Mouse (Mus musculus) cerebellum, adult (tissue): ENCODE results near the gene Arnt2.

ENCODE experiments used
- ATAC-seq: cut with Nextera tagmentation; 2 replicates; pipeline ENCODE4 v1.9.2; 2017; ENCODE audit warnings: mild to moderate bottlenecking, moderate library complexity, mixed read lengths; ENCODE audit not compliant: insufficient number of reproducible peaks, low FRiP score, low TSS enrichment

Gene Arnt2

DNA sequence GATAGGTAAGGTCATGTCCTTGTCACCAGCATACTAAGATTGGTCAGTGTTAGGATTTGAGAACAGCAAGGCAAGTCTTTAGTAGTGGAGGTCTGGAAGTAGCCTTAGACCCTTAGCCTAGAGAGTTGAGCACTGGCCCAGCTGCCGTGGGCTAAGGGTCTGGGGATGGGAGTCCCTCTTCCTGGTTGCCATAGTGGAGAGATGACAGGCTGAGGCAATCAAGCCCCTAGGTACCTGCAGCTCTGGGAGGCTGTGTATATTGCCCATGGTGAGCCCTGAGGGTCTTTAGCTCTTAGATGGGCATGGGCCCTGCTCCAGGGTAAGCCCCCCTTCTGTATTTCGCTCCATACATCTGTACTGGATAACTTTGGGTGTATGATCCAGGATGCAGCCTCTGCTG is 159.2 kb downstream of the Arnt2 start:
- no peak for ATAC-seq

DNA sequence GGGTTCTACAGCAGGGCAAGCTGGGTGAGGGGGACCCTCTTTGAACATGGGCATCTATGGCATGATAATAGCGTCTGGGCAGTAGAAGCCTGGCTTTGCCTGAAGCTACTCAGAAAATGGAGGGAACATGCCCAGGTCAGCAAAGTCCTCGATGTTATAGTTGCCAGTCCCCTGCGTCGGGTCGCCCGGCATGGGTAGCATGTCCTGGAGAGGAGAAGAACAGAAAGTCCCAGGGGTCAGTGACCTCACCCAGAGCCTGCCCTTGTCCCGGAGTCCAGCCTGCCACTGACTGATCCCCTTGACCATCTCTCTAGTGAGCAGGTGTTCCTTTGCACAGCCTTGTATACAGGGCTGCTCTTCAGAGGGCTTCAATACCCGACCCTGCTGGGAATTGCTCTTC is 160.0 kb downstream of the Arnt2 start:
- no peak for ATAC-seq

DNA sequence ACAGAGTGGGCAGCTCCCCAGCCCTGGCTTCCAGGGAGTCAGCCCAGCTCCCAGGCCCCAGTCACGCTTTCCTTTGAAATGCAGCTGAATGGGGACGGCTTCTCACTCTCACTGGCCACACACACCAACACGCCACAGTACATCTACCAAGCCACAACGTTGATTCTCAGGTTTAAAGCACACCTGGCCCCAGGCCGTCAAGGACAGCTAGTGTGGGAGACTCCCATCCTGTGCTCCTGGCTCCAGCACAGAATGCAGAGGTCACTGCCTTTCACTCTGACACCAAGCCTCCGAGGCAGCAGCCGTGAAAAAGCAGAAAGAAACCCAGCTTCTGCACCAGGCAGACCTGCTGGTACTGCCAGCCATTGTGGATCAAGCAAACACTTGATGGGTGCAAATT is 160.6 kb downstream of the Arnt2 start:
- ATAC-seq, result no peak

DNA sequence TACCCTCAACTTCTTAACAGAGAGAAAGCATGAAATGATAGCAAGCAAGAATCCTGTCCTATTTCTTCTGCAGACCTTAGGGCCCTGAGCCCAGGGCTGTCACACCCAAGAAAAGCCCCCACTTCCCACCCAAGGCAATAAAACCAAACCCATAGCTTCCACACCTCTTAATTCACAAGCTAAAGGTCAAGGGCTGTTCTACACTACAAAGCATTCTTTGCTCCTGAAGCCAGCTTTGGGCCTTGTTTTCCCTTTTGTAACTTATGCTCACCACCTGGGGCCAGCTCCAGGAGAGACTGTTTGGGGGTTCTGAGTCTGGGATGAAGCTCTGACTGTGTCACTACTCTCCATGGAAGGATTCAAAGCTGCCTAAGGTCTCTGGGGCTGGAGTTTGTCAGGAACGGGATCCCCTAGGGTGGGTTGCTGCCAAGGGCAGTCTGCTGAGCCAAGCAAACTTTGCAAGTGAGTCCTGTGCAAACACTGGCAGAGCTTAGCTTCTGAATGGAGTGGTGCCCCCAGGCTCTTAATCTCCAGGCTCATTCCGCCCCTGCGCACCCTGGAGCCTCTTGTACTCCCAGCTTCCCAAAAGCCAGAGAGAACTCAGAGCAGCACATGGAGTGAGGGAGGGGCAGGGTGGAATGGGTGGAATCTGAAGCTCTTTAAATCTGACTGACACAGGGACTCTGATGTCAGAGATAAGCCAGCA is 161.9 kb downstream of the Arnt2 start:
- no peak for ATAC-seq

DNA sequence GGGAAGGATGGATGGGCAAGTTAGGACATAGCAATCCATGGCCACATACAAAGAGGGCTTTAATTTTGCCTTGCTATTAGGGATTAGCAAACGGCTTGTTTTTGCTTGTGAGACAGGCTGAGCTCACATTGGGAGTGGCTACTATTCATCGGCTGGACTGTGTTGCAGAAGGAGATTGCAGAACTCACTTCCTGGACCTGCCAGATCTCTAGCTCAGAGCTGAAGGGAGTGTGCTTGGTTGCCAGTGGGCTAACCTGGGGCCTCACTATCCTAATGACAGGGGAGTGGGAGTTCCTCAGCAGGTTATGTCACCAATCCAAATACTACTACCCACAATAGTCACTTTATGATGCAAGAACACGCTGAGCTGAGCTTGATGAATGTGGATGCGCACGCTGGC is 163.1 kb downstream of the Arnt2 start:
- ATAC-seq, result no peak

DNA sequence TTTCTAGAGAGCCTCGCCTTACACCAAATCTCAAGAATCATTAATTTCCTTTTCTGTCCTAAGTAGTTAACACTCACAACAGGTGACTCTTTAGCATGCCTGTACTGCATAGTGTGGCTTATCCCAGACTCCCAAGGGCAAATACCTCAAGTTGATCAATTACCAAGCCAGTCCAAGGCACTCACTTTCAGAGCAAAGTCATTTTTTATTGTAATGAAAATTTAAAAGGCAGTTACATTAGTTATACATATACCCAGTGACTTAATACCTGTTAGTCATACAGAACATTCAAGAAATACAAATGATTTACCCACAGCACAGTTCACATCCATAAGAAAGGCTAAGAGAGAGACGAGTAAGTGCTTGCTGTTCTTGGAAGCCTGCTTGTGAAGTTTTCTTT is 163.9 kb downstream of the Arnt2 start:
- no peak for ATAC-seq

DNA sequence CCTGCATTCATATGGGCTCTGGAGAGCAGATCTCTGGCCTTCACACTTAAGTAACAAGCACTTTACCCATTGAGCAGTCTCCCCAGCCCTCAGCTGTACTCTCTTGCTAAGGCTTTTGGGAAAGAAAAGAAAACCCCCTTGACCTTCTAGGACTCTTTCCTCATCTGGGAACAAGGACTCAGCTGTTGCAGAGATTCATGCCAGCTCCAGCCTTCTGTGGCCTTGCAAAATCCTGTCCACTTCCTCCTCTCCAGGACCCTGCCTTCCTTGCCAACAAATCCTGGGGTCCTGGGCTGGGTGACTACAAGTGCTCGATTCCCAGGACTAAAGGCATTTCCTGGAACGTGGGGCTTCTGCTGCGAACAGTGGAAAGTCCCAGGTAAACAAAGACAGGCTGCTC is 169.6 kb downstream of the Arnt2 start:
- ATAC-seq, result no peak

DNA sequence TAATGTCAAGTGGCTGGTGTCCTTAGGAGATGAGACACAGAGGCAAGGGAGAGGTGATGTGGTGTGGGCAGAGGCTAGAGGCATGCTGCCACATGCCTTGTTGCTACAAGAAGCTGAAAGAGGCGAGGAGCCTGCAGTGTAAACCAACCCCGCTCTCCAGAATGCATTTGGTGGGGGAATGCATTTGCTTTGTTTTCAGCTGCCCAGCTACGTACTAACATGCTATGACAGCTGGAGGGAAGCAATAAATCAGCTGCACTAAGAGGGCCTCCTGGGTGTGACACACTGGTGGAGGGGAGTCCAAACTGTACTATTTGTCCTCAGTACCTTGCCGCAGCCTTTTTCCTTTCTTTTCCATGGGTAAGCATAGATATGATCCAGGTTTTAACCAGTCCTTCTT is 172.3 kb downstream of the Arnt2 start:
- ATAC-seq, result no peak

DNA sequence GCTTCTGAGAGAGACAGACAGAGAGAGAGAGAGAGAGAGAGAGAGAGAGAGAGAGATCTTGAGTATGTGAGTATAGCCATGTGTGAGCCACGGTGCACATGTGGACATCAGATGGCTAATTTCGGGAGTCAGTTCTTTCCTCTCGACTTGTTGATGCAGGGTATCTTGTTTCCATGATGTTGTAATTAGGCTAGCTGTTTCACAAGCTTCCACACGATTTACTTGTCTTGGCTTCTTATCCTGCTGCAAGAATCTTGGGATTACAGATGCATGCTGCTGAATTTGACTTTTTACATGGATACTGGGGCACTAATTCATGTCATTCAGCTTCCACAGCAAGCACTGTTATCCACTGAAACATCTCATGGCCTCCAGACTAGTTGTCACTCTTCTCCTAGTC is 178.6 kb downstream of the Arnt2 start:
- ATAC-seq, result no peak

DNA sequence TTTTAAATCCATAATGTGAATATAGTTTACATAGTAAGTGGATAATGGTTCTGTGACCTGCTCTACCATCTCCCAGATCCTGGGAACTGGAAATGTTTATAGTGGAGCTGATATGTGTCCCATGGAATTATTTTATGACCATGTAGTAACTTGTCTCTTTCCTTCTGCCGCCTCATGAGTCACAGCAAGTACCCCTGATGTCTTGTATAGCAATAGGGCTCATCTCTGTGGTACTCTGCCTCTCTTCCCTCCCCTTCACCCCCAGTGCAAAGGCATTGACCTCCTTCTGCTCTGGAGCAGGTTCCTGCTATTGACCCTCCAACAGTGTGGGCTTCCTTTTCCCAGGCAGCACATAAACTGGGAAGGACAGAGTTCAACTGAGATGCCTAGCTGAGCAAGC is 182.3 kb downstream of the Arnt2 start:
- ATAC-seq, result no peak

DNA sequence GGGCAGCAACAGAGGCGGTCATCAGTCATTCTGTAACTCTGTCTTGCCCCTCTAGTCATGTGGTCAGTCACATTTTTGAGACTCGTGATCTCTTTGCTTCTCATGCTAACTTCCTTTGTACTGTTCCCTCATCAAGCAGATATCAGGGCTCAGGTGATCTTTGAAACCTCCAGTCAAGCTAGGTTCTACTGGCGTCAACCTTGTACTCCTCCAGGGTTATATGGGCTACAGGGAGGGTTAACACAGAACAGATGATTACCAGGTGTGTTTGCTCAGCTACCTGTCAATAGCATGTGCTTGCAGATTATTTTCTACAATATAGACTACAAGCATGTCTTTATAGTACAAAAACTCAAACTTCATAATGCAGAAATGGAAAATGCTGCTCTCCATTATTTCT is 183.1 kb downstream of the Arnt2 start:
- no peak for ATAC-seq

DNA sequence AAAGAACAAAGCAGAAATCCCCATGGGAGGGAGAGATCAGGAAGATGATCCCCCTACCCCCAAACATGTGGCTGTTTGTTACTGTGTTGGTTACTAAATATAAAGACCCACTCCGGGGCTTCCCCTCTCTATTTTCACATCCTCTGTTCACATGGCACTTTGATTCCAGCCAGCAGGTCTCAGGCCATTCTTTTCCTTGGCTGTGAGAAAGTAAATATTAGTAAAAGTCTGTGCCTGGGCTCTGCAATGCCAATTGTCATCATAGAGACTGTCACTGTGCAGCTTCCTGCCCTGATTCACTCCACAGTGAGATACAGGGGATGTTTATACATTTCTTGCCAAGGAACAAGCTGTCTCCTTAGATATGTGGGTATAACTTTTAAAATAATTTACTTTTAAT is 197.9 kb downstream of the Arnt2 start:
- ATAC-seq, result no peak

DNA sequence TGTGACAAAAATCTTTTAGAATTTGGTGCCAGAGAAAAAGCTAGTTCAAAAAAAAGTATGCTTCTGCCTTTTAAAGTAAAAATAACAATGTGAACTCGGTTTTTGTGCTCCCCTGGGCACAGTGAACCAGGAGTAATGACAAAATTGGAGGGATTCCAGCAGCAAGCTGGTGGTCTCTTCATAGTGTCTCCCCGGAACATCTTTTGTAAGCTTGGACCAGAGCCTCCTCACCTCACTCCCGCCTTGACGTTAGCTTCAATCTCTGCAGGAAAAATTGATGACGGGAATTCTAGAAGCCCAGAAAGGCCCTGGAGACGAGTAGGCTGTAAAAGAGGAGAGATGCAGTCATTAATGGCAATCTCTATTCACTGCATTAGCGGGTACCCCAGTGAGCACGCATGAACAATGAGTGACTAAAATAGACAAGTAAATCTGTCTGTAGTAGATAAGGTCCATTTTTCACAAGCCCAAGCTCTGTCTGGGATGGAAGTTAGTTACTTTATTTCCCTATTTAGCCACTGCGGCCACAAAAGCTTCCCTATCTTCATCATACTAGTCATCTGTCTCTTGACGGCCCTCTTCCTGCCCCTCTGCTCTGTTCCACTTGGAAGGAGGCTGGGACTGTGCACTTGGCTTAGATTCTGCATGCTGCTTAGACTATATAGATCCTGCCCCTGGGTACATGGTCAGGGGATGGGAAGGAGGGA is 199.2 kb downstream of the Arnt2 start:
- no peak for ATAC-seq

DNA sequence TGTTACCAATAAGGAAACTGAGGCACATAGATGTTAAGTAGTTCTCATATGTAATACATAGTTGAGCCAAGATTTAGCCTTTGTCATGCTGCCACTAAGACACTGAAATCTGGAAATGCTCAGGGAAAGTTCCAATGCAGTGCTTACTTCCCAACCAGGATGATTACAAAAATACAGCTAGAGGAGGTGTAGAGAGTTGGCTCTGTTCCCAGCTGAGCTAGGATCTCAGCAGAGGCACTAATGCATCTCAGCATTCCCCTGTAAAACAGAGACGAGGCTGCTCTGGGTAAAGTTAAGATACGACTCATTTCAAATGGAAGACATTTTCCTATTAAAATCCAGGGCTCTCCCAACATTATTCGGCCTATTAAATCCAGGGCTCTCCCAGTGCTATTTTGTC is 206.0 kb downstream of the Arnt2 start:
- no peak for ATAC-seq

DNA sequence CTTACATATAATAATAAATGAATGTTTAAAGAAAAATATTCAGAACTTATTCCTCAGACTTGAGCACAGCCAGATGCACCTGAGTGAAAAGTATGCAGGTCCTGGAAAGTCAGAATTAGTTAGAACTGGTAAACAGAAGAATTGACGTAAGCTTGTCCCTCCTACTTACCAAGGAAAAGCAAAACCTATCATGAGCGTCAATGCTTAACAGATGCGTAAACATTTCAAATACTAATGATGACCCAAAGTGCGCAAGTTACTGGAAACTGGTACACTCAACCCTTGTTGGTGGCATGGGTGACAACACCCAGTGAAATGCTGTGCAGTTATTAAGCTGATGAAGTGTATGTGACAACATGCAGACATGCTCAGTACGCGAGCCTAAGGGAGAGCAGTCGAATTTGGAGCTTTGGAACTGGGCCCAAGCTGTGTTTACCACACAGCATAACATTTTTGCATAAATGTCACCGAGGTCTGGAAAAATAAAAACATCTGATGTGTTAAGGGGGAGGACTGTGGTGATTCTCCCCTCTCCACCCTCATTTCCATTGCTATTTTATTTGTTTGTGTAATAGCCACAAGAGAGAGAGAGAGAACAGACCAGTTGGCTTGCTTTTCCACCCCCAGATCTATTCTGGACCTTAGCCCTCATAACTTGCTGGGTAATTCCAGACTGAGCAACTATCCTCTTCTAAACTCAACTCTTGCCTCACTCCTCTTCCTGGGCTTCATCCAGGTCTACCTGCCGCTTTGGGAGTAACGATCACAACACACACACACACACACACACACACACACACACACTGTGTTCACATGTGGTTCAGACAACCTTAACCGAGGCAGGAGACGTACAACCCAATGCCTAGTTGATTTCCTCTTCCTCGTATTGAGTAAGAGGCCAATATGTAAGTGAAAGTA is 208.6 kb downstream of the Arnt2 start:
- ATAC-seq, result no peak

DNA sequence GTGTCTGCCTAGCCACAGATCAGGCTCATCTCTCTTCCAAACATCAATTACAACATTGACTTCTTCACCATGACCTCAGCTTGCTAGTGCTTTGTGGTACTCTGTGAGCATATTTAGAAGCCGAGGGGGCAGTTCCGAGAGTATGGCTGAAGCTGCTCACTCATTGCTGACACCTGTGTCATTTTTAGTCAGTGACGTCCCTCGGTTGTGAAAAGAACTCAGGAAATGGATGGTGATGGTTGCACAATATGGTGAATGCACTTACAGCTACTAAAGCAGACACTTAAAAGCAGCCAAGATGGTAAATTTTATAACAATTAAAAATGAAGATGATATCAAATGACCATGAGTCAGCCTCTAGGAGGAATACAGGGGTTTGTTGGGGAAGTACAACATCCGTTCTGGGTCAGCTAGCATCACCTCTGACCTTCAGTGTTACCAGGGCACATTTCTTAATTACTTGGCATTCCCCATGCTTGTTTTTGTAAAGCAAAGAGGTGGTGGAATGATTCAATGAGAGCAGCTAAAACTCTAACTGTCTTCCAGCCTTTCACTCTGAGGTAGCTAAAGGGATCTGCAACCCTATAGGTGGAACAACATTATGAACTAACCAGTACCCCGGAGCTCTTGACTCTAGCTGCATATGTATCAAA is 212.6 kb downstream of the Arnt2 start:
- no peak for ATAC-seq
